Mouse (Mus musculus) frontal cortex, adult (tissue): ENCODE measurements at regions not wholly inside any gene's neighbourhood (a gene's known extent, or its start where the extent isn't known, plus 50 kb on each side); places are given as distances from the start of the nearest gene placed in this dataset.
A peak's percentile ranks its signal among the peaks of the same experiment; 100 is the strongest.

ENCODE experiments used
- ATAC-seq: cut with Nextera tagmentation; 2 replicates; pipeline ENCODE4 v1.9.2; 2017; ENCODE audit warnings: mild to moderate bottlenecking, moderate library complexity, mixed read lengths; ENCODE audit not compliant: low TSS enrichment

DNA sequence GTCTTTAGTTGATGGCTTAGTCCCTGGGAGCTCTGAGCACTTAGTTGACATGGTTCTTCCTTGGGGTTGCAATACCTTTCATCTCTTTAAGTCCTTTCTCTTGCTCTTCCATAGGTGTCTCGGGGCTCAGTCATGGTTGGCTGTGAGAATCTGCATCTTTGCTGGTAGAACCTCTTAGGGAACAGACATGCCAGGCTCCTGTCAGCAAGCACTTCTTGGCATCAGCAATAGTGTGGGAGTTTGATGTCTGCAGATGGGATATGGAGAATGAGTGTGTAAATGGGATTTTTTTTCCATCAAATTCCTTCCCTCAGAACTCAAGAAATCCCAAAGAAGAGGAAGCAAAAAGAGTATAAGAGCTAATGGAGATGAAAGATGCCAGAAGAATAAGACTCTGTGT is 1975.9 kb upstream of the Gm12353 start:
- peak; percentile 86 for ATAC-seq

DNA sequence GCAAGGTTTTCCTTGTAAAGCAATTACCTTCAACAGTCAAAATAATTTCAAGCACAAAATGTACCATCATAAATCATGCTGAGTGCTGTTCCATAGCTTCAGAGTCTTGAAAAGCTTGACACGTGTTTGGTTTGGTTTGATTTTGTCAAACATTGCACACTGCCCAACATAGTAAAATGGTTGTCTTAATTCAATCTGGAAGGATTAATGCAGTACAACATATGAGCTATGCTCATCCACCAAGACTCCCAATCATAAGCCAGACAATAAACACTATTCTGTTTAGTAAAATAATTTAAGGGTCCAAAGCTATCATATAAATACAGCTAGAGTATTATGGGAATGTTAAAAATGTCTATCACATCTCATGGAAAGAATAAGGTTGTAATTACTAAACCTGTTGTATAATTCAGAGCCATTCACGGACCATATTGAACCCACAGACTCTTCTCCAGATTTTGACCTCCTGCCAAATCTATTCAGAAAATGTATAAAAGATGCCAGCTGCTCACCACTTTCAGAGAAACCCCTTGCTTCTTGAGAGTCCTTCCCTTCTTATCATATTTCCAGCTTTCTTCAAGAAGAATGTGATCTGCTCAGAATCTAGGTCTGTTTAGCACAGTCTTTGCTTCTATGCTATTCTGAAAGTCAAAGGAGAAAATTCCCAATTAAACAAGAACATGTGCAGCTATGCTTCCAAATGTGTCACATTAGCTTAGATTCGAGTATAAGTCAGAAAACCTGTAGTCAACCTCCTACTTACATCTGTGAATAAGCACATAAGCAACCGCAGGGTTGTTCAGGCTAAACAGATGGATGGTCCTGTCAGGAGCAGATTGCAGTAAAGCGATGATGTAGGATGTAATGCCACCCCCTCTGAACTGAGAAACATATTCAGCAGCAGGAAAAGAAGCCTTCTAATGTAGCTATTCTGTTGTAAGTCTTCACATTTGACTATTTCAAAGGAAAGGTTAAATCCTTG is 1969.4 kb upstream of the Gm12353 start:
- ATAC-seq = peak; percentile 99

DNA sequence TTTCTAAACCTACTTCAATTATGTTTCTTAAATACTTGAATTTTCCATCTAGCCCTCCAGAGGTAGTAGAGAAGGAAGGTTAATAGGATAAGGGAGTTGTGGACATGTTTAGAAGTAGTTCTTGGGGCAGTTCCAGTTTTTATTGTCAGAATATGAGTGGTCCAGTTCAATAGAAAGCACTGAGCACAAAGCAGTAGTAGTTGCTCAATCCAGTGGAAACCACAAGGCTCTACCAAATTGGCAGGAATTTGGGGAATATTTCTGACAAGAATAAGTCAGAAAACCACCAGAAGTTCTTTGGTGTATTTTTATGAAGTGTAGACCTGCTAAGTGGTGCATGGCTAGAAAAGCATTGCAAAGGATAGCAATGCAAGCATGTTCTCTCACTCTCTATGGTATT is 1958.5 kb upstream of the Gm12353 start:
- no peak for ATAC-seq

DNA sequence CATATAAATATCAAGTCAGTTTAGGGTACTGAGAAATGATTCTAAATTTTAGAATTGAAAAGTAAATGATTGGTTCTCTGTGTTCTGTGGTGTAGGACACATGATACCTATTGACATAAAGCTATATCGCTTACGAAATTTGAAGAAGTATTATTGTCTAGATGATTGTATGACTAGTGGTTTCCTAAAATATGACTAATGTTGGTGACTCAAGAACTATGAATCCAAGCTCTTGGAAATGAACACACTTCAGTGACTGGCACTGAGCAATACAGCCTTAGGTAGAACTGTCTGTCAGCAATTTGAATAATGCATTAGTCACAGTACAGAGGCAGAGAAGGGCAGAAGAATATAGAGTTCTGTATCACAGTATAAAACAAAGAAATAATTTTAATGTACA is 1955.9 kb upstream of the Gm12353 start:
- ATAC-seq = no peak

DNA sequence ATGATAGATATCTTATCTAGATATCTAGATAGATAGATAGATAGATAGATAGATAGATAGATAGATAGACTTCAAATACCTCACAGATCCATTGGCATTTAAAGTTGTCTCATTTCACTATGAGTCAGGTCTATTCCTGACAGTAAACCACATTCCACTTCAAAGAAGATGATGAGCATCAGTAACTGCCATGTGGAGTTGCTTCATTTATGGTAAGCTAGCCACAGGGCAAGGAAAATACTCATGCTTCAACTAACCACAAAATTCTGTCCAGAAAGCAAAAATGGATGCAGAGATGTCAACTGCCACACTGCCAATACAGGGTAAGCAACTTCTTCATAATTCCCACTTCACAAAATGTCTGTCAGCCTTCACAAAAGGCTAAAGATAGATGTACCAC is 1951.7 kb upstream of the Gm12353 start:
- ATAC-seq = no peak

DNA sequence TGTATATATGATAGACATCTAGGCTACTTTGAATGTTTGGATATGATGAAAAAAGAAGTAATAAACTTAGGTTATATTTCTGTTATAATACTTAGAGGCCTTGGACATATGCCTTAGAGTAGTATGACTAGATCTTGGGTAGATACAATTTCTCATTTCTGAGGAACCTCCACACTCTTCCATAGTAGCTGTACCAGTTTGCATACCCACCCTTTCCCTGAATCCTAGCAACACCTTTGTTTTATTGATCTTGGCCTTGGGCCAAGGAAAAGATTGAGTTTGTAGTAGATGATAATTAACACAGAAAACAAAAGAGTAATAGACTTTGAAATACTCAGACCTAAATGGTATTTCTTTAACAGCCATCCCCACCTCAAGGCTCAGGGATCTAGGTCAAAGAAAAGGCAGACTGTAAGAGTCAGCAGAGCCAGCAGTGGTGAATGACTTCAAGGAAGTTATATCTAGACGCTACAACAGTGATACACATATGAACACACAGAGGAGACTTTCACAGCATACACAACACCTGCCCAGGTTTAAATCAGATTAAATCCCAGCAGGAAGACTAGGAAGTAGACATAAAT is 1937.9 kb upstream of the Gm12353 start:
- no peak for ATAC-seq
